Mouse (Mus musculus): ENCODE measurements around the gene Tmem237. TPM values are rescaled to one million over a fixed set of nuclear protein-coding genes. Genes with fewer than 3 reads are reported as not detected.

Gene Tmem237
- polyA plus RNA-seq, 1 experiment from 2014 or later: 17.6 TPM

DNA sequence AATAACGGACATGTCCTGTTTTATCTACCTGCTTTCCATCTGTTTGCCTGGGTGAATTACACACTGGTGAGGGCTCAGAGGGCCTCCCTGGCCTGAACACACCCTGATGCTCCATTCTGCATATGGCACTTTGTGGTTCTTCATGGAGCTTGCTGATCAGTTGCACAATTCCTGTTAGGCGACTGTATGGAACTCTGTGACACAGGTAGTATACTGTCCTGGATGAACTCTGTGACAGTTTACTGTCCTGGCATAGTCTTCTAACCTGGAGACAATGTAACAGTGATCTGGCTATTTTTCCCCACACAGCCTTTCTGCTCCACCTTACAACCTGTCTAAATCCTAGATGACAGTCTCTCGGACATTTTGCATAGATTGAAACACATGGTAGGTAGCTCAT lies 38.9 kb upstream of the Tmem237 start:
- no peak for ATAC-seq (ENCODE audit: insufficient number of reproducible peaks, low FRiP score)
- H3K27me3 ChIP-seq (replicated peaks): no peaks in the 10 kb centered on the region
- no peaks in the 10 kb centered on the region for H3K4me1 ChIP-seq (replicated peaks)
- no peak overlapping the region for H3K9ac ChIP-seq
- no peak overlapping the region for H3K27ac ChIP-seq (ENCODE audit: poor library complexity, severe bottlenecking)
- no peak overlapping the region for H3K4me3 ChIP-seq
- no peak overlapping the region for H3K4me2 ChIP-seq
- peaks cover 13% of the 10 kb centered on the region for H3K36me3 ChIP-seq
- no peaks in the 10 kb centered on the region for H3K9me3 ChIP-seq (replicated peaks)
- WGBS: 82% methylated on average over 3 of the region's 3 CpGs

DNA sequence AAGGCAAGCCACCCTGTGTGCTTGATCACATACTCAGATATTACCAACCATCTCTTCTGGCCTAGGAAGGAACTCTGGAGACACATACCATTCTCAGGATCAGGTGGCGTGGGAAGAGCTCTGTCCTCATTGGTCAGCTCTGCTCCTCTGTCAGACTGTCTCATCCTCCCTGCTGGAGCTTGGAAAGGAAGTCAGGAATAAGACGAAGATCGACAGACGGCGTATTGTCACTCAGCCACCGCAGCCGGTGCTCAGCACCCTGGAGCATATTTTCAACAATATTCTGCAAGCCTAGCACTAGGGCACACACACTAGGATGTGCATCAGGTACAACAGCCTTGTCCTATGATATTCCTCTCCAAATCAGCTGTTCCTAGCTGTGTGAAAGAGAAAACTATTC lies 38.3 kb upstream of the Tmem237 start:
- no peak for ATAC-seq (ENCODE audit: insufficient number of reproducible peaks, low FRiP score)
- Histone ChIP-seq H3K36me3 (peaks cover 7% of the 10 kb centered on the region), H3K9me3 (replicated peaks) (no peaks in the 10 kb centered on the region), H3K27me3 (replicated peaks) (no peaks in the 10 kb centered on the region), H3K4me3 (no peak overlapping the region), H3K27ac (ENCODE audit: poor library complexity, severe bottlenecking) (no peak overlapping the region), H3K4me1 (replicated peaks) (no peaks in the 10 kb centered on the region), H3K9ac (no peak overlapping the region), H3K4me2 (no peak overlapping the region)
- 81% methylated on average over 7 of the region's 7 CpGs for WGBS

DNA sequence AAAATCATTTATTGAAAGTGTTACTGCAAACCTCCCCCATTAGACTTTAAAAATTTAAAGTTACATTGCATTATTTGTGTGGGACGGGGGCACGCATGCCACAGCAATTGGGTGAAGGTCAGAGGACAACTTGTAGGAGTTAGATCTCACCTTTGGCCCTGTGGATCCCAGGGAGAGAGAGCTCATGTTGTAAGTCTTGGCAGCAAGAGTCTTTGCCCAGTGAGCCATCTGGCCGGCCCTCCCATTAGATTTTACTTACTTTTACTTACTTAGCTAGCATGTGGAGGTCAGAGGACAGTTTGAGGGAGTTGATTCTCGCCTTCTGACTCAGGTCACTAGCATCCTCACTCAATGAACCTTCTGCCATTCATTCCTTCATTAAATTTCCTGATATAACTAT lies 37.6 kb upstream of the Tmem237 start:
- Histone ChIP-seq H3K4me3 (no peak overlapping the region), H3K9me3 (replicated peaks) (no peaks in the 10 kb centered on the region), H3K9ac (no peak overlapping the region), H3K36me3 (peaks cover under 1% of the 10 kb centered on the region; the same call in 1 of the 2 replicates), H3K4me1 (replicated peaks) (no peaks in the 10 kb centered on the region), H3K27me3 (replicated peaks) (no peaks in the 10 kb centered on the region), H3K4me2 (no peak overlapping the region), H3K27ac (ENCODE audit: poor library complexity, severe bottlenecking) (no peak overlapping the region)
- no peak for ATAC-seq (ENCODE audit: insufficient number of reproducible peaks, low FRiP score)
- WGBS: 86% methylated on average over 4 of the region's 4 CpGs

- Histone ChIP-seq H3K4me2 (no peak overlapping the region), H3K9ac (no peak overlapping the region), H3K27ac (ENCODE audit: poor library complexity, severe bottlenecking) (no peak overlapping the region), H3K36me3 (no peaks in the 10 kb centered on the region), H3K9me3 (replicated peaks) (no peaks in the 10 kb centered on the region), H3K4me1 (replicated peaks) (no peaks in the 10 kb centered on the region), H3K4me3 (no peak overlapping the region), H3K27me3 (replicated peaks) (no peaks in the 10 kb centered on the region)
- 80% methylated on average over 4 of the region's 4 CpGs for WGBS
- ATAC-seq (ENCODE audit: insufficient number of reproducible peaks, low FRiP score): no peak
These were observed 32.1 kb upstream of the Tmem237 start for GRCm38 (mm10) chr1:59152346-59152745.

DNA sequence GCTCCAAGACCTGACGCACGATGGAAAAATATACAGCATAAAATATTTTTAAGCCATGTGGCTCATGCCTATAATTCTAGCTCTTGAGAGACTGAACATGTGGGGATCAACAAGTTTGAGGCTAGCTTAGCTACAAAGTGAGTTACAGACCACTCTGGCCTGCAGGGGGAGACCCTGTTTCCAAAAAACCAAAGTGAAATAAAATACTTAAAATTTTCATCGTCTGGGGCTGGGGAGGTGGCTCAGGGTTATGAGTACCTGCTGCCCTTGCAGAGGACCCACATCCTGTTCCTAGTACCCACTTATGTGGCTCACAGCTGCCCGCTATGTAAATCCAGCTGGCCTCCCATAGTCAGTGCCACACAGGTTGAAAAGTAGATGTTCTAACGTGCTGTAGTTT lies 30.3 kb upstream of the Tmem237 start:
- no peaks in the 10 kb centered on the region for H3K36me3 ChIP-seq
- no peak for ATAC-seq (ENCODE audit: insufficient number of reproducible peaks, low FRiP score)
- no peak overlapping the region for H3K27ac ChIP-seq (ENCODE audit: poor library complexity, severe bottlenecking)
- H3K4me2 ChIP-seq: no peak overlapping the region
- no peak overlapping the region for H3K9ac ChIP-seq
- no peaks in the 10 kb centered on the region for H3K4me1 ChIP-seq (replicated peaks)
- no peaks in the 10 kb centered on the region for H3K27me3 ChIP-seq (replicated peaks)
- no peak overlapping the region for H3K4me3 ChIP-seq
- WGBS: 85% methylated on average over 5 of the region's 5 CpGs
- no peaks in the 10 kb centered on the region for H3K9me3 ChIP-seq (replicated peaks)

DNA sequence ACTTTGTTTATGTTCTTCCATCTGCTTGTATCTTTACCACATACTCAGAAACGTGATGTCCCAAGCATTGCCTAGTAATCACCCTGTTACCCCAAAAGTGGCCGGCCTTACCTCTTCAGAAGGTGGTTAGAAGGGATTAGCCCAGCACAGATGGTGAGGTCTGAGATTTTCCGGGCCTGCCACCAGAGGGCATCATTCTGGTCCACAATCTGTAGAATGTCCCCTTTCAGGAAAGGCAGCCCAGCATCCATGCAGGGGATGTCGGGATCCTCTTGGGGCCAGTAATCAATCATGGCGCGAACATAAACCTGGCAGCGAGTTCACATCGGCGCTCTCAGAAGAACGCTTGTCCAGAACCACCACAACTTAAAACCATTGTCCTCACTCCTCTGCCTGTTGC lies 24.3 kb upstream of the Tmem237 start:
- Histone ChIP-seq H3K9ac (no peak overlapping the region), H3K27ac (ENCODE audit: poor library complexity, severe bottlenecking) (no peak overlapping the region), H3K4me1 (replicated peaks) (no peaks in the 10 kb centered on the region), H3K27me3 (replicated peaks) (no peaks in the 10 kb centered on the region), H3K9me3 (replicated peaks) (peaks cover 8% of the 10 kb centered on the region; the same call in 1 of the 2 replicates), H3K4me3 (no peak overlapping the region), H3K4me2 (no peak overlapping the region), H3K36me3 (no peaks in the 10 kb centered on the region)
- ATAC-seq (ENCODE audit: insufficient number of reproducible peaks, low FRiP score): no peak
- 72% methylated on average over 10 of the region's 10 CpGs for WGBS

DNA sequence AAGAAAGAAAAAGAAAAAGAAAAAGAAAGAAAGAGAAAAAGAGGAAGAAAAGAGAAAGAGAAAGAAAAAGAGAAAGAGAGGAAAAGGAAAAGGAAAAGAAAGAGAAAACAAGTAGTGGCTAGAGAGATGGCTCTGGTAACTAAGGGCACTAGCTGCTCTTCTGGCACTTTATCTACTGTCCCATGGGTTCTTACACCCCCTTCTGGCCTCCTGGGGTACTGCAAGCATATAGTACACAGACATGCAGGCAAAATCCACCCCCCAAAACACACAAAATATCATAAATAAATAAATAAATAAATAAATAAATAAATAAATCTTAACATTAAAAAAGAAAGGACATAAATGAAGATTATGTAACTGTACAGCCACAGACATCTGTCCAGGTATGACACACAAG lies 22.6 kb upstream of the Tmem237 start:
- H3K4me1 ChIP-seq (replicated peaks): no peaks in the 10 kb centered on the region
- no peaks in the 10 kb centered on the region for H3K27me3 ChIP-seq (replicated peaks)
- H3K36me3 ChIP-seq: no peaks in the 10 kb centered on the region
- no peak overlapping the region for H3K9ac ChIP-seq
- no peak overlapping the region for H3K27ac ChIP-seq (ENCODE audit: poor library complexity, severe bottlenecking)
- H3K4me2 ChIP-seq: no peak overlapping the region
- H3K9me3 ChIP-seq (replicated peaks): peaks cover 8% of the 10 kb centered on the region; the same call in 1 of the 2 replicates
- H3K4me3 ChIP-seq: no peak overlapping the region
- ATAC-seq (ENCODE audit: insufficient number of reproducible peaks, low FRiP score): no peak

DNA sequence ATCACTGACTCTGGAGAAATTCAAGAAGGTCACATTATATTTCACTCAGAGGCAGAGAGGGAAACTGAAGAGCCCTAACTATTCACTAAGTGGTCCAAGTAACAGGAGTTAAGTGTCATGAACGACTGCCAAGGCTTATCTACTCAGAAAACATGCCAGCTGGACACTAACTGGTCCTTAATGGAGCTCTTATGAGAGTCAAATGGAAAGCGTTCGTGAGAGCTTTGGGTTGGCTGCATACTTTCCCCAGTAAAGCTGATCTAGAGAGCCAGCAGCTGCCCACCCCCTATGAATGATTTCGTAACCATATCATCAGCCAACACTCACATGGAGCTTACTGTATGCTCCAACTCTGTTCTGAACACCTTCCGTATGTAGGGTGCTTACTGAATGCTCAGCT lies 14.2 kb upstream of the Tmem237 start:
- 44% methylated on average over 5 of the region's 5 CpGs for WGBS
- H3K4me2 ChIP-seq: no peak overlapping the region
- H3K9me3 ChIP-seq (replicated peaks): no peaks in the 10 kb centered on the region
- ATAC-seq (ENCODE audit: insufficient number of reproducible peaks, low FRiP score): no peak
- H3K9ac ChIP-seq: no peak overlapping the region
- peaks cover 9% of the 10 kb centered on the region for H3K4me1 ChIP-seq (replicated peaks)
- no peak overlapping the region; the same call in 1 of the 2 replicates for H3K27ac ChIP-seq (ENCODE audit: poor library complexity, severe bottlenecking)
- H3K4me3 ChIP-seq: no peak overlapping the region
- no peaks in the 10 kb centered on the region for H3K36me3 ChIP-seq
- H3K27me3 ChIP-seq (replicated peaks): no peaks in the 10 kb centered on the region

GRCm38 (mm10) chr1:59128879-59129278 lies 8.7 kb upstream of the Tmem237 start:
- Histone ChIP-seq H3K36me3 (no peaks in the 10 kb centered on the region), H3K4me1 (replicated peaks) (peaks cover under 1% of the 10 kb centered on the region; the same call in 1 of the 2 replicates), H3K27ac (ENCODE audit: poor library complexity, severe bottlenecking) (no peak overlapping the region), H3K4me3 (no peak overlapping the region), H3K4me2 (no peak overlapping the region), H3K27me3 (replicated peaks) (no peaks in the 10 kb centered on the region), H3K9me3 (replicated peaks) (no peaks in the 10 kb centered on the region), H3K9ac (no peak overlapping the region)
- WGBS: 69% methylated on average over 7 of the region's 7 CpGs
- no peak for ATAC-seq (ENCODE audit: insufficient number of reproducible peaks, low FRiP score)

DNA sequence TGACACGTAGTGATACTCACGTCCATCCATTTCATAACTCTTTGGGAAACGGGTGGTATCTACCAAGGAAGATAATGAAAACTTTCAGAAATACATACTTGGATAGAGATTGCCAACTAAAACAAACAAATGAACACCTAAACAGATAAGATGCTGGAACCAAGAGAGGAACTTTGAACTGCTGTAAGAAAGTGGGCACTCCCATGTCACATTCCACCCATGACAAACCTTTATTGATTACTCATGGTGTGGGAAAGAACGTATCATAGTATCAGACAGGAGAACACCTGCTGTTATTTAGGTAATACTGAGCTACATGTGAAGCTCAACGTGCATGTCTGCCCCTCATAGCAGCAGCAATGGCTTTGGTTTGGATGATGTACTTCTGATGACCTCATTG lies 5.3 kb upstream of the Tmem237 start:
- WGBS: 69% methylated on average over 5 of the region's 5 CpGs
- peaks cover under 1% of the 10 kb centered on the region; the same call in 1 of the 2 replicates for H3K4me1 ChIP-seq (replicated peaks)
- H3K36me3 ChIP-seq: no peaks in the 10 kb centered on the region
- no peak overlapping the region for H3K4me2 ChIP-seq
- H3K27ac ChIP-seq (ENCODE audit: poor library complexity, severe bottlenecking): no peak overlapping the region
- no peak for ATAC-seq (ENCODE audit: insufficient number of reproducible peaks, low FRiP score)
- H3K9me3 ChIP-seq (replicated peaks): no peaks in the 10 kb centered on the region
- no peak overlapping the region for H3K9ac ChIP-seq
- H3K27me3 ChIP-seq (replicated peaks): no peaks in the 10 kb centered on the region
- H3K4me3 ChIP-seq: no peak overlapping the region

DNA sequence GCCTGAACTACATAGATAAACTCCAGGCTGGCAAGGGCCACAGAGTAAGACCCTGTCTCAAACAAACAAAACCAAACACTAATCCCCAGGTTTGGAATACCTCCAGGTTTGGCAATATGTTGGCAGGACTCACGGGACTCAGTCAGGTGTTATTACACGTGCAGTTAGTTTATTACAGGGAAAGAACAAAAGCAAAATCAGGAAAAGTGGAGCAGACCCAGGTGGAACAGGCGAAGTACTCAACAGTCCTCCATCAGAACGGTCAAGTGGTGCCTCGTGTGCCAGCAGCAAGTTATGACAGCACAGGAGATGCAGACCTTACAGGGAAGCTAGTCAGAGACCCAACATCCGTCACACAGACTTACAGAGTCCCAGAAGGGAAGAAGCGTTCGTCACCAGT lies 9.7 kb downstream of the Tmem237 start:
- H3K27me3 ChIP-seq (replicated peaks): no peaks in the 10 kb centered on the region
- no peak for ATAC-seq (ENCODE audit: insufficient number of reproducible peaks, low FRiP score)
- H3K4me2 ChIP-seq: no peak overlapping the region
- H3K4me1 ChIP-seq (replicated peaks): no peaks in the 10 kb centered on the region
- no peak overlapping the region for H3K4me3 ChIP-seq
- H3K9ac ChIP-seq: no peak overlapping the region
- WGBS: 77% methylated on average over 8 of the region's 8 CpGs
- H3K9me3 ChIP-seq (replicated peaks): no peaks in the 10 kb centered on the region
- H3K36me3 ChIP-seq: peaks cover 45% of the 10 kb centered on the region
- H3K27ac ChIP-seq (ENCODE audit: poor library complexity, severe bottlenecking): no peak overlapping the region

- H3K27ac ChIP-seq (ENCODE audit: poor library complexity, severe bottlenecking): no peak overlapping the region
- H3K4me2 ChIP-seq: no peak overlapping the region
- H3K4me1 ChIP-seq (replicated peaks): 0 out of 2 replicates have a peak, but pooled peaks cover 2% of the 10 kb centered on the region
- no peak for ATAC-seq (ENCODE audit: insufficient number of reproducible peaks, low FRiP score)
- WGBS: 86% methylated on average over 6 of the region's 6 CpGs
- no peak overlapping the region for H3K4me3 ChIP-seq
- no peaks in the 10 kb centered on the region for H3K27me3 ChIP-seq (replicated peaks)
- no peak overlapping the region for H3K9ac ChIP-seq
- no peaks in the 10 kb centered on the region for H3K9me3 ChIP-seq (replicated peaks)
- peaks cover 28% of the 10 kb centered on the region for H3K36me3 ChIP-seq
These were observed 18.1 kb downstream of the Tmem237 start for GRCm38 (mm10) chr1:59102071-59102470.
